Mouse (Mus musculus) A20 (cell line): Measurements from ENCODE around the gene Gna11.

Experiments
- DNase-seq: peaks from one replicate; pipeline ENCODE4 v3.0.0-alpha.2; 2011; ENCODE audit warnings: low read depth, low spot score

Gna11 gene

DNA sequence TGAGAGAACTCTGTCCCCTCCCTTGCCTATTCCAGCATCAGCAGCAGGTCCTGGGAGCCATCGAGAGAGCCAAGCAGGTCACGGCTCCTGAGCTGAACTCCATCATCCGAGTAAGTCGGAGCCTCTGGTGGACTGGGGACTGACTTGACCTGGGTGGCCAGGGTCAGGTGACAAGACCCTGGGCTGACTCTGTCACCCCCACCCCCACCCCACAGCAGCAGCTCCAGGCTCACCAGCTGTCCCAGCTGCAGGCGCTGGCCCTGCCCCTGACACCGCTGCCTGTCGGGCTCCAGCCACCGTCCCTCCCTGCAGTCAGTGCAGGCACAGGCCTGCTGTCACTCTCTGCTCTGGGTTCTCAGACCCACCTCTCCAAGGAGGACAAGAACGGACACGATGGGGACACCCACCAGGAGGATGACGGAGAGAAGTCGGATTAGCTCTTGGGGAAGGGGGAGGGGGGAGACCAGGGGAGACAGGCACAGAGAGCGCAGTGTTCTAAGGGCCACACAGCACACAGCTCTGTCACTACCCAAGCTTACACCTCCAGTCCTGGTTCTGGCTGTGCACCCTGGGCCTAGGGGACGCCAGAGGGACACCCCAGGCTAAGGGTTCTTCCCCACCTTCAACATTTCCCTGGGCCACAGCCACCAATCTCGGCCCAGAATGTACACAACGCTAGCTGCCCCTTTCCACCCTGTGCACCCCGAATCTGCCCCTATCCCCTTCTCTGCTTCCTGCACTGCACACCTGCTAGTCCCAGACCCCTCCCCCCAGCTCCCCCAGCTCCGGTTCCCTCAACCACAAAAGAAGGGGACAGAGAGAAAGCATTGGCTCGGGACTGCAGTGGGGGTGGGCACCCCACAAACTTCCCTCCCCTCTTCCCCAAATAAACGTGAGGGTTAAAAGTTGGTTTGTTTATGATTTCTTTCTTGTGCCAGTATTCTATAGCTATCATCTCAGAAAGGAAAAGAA is 20.6 kb upstream of the Gna11 start:
- no peak for DNase-seq

DNA sequence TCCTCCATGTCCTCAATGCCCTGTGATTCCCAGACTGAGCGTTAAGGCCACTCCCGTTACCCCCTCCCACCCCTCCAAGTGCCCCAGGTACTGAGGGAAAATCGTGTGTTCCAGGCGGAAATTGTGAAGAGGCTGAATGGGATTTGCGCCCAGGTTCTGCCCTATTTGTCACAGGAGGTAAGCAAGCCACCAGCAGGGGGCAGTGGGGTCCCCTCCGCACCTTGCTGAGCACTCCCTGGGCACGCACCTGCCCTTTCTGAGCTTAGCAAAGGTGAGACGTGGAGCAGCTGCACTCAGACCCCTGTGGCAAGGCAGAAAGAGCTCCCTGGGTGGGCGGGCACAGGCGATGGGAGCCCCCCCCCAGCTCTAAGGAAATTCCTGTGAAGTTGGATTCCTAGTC is 19.7 kb upstream of the Gna11 start:
- DNase-seq: peak; percentile 66

DNA sequence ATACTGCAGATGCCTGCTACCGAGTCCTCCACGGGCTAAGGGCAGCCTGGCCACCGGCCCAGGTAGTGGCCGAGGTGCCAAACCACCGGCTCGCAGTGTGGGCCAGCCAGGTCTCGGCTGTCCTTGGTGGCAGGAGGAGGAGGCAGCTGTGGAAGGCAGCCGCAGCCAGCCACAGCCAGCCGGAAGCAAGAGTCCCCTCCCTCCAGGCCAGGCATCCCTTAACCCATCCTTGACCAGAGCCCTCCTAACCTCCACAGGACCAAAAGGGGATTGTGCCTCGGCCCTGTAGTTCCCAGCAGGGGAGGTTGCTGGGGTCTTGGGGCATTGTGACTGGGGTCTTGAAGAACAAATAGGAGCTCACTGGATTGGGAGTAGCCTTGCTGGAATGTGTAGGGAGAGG is 19.2 kb upstream of the Gna11 start:
- no peak for DNase-seq

DNA sequence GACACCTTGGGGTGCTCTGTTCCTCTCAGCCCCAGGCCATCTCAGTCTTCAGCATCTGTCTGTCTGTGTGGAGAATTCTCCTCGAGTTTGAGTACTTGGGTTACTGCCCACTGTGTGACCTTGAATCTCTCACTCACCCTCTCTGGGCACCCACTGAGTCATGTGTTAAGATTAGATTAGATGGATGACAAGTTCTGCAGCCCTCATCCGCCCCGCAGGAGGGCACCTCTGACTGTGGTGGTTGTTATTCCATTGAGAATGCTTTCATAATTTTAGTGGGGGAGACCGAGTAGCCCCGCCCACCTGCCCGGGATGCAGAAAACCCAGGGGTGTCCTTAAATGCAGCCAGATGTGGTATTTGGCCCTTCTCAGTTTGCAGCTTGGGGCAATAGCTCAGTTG is 18.5 kb upstream of the Gna11 start:
- DNase-seq: no peak

DNA sequence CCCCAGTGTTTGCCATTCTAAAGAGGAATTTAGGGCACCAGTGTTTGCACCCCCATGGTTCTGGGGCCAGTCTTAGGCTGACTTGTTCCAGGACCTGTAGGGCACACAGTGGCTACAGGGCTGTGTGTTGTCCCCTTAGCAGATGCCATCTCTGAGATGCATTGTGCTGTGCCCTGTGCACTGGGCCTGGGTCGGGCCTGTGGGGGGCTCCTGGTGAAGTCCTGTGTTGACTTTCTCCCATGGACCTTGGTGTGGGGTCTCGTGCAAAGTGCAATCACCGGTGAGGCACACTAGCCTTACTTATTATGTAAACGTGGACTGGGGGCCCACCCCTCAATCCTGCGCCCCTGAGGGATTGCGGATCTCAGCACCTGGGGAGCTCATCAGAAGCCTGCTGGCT is 17.4 kb upstream of the Gna11 start:
- no peak for DNase-seq

DNA sequence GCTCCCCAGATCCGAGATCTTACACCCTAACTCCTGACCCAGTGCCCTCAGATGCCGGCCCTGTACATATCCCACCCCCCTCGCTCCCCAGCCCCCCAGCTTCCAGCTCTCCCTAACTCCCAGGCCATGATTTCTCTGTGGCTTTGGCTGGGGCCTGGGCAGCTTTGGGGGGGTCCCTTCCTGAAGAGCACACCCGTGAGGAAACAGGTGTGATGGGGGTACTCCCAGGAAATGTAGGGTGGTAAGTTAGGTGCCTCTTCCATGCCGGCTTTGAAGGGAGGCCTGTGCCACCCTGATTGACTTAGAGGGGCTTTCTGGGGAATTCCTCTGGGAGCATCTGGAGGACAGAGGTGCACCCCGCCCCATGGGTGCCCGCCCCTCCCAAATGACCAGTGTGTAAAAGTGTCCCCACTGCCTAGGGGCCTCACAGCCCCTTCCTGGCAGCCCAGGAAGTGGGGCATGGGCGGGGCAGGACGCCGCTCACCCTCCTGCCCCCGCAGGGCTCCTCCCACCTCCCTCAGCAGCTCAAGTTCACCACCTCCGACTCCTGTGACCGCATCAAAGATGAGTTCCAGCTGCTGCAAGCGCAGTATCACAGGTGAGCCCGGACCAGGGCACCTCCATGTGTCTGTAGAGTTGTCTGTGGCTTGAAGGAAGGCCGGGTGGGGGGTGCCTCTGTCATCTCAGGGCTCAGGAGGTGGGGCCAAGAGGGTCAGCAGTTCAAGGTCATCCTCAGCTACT is 15.9 kb upstream of the Gna11 start:
- peak; percentile 90 for DNase-seq

DNA sequence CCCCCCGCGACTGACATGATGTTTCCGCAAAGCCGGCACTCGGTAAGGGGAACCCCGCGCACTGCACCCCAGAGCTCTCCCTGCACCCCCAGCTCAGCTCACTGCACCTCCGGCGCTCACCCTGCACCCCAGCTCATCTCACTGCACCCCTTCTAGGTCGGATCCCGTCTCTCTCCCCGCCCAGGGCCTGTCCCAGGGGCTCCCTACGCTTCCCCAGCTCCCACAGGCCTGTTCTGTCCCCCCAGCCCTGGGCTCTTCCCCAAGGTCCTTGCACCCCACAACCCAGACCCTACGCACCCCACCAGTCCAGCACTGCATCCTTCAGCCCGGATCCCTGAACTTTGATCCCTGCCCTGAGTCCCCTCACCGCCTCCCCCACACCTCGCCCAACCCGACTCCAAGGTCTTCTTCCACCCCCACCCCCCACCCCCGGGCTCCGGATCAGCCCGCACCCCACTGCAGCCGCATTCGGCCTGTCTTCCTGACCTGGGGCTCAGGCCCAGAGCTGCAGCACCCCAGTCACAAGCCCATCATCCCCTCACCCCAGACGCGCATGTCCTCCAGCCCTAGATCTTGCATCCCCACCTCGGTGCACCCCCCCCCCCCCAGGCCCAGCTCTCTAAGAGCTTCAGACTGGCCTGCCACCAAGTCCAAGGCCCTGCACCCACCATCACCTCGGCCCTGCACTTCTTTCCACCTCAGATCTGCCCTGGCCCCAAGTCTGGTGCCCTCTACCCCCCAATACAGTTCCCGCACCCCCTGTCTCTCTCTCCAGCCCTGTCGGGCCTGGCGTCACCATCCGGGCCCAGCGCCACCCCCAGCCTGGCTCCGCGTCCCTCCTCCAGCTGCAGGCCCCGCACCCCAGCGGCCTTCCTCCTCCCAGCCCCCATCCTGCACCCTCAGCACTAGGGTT is 14.9 kb upstream of the Gna11 start:
- DNase-seq: peak; percentile 84

DNA sequence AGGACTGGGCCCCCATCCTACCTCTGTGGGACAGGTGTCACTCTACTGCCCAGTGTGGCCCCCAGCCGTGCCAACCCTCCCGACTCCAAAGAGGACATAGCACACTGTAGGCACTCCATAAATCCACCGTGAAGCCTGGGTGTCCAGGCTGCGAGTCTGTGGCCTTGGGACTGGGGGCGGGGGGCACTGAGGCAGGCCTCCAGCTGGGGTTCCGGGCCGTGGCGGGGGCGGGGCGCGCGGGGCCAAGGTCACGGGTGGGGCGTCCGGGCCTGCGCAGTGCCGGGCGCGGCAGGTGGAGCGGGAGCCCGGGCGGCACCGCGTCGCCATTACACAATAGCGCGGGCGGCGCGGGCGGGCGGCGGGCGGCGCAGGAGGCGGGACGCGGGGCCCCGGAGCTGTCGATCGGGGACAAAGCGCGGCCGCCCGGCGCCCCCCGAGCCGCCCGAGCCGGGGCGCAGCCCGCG is 14.2 kb upstream of the Gna11 start, which contains the start of gene Aes:
Gene Aes, plus strand, starts transcription at position 326 of the 464 bp plus-strand sequence.
- DNase-seq: peak; percentile 61

DNA sequence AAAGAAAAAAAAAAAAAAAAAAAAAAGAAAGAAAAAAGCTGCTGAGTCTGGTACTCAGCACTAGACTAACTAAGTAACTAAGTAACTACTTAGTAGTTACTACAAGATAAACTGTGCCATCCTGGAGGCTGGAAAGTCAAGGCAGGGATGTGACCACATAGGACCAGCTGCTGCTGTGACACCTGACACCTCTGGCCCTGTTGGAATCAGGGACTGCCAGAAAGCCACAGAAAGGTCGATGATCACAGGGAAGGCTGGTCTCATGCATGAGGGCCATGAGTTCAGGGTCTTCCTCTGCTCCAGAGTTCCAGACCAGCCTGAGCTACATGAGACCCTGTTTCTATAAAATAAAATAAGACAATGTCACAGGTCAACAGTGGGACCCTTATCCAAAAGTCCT is 12.5 kb upstream of the Gna11 start:
- no peak for DNase-seq

DNA sequence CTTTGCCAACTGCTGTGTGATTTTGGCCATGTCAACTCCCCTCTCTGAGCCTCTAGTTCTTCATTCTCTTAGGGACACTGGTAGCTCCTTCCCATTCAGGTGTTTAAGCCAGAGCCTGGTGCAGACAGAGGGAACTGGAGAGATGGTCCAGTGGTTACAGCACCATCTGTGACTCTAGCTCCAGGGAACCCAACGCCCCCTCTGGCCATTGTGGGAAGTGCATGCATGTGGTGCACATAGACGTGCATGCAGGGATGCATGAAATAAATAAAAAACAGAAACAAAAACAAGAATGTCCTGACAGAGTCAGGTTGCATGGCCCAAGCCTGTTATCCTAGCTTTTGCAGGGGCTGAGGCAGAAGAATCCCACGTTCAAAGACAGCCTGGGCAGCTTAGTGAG is 11.3 kb upstream of the Gna11 start:
- DNase-seq: peak; percentile 46

DNA sequence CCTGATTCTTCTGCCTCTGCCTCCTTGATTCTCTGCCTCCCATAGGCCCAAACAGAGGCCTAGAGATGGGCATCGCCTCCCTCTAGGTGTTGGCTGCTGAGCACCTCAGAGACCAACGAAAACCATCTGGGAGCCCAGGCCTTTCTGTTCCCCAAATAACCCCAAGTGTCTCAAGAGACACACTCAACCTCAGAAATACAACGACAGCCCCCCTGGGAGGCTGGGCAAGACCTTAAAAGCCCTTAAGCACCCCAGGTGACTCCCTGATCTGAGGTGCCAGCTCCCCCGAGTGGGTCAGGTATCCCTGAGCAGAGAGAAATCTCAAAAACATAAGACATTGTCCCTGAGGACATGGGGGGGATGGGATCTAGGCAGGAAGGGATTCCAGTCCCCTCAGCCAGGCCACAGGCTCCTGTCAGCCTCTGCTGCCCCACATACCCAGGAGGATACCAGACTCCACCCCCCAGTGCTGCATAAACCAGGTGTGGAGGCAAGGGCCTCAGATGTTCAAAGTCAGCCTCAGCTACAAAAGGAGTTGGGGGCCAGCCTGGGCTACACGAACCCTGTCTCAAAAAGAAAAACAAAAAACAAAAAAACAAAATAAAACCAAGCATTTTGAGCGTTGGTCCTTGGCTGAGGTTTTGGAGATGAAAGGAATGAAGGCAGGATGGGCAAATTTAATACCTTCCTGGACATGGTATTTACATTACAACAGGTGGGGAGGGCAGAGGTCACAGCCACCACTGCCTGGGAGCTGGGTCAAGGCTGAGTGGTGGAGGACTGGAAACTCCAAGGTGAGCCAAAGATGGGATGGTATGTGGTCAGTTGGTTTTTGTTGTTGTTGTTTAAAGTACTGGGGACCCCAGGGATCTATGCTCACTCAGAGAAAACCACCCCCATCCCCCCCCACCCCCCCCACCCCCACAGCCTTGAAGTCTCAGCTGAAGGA is 9.1 kb upstream of the Gna11 start:
- peak; percentile 71 for DNase-seq

DNA sequence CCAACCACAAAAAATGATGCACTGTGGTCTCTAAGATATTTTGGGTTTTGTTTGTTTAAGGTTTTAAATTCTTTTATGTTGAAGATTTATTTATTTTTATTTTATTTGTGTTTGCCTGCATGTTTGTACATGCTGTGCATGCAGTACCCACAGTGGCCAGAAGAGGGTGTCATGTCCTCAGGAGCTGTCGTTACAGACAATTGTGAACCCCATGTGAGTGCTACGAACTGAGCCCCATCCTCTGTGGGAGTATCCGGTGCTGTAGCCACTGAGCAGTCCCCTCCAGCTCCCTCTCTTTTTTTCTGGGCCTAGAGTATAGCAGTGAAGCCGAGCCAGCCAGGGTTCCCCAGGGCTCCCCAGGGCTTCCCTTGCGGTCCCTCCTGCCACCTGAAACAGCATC is 8.2 kb upstream of the Gna11 start:
- peak; percentile 74 for DNase-seq

DNA sequence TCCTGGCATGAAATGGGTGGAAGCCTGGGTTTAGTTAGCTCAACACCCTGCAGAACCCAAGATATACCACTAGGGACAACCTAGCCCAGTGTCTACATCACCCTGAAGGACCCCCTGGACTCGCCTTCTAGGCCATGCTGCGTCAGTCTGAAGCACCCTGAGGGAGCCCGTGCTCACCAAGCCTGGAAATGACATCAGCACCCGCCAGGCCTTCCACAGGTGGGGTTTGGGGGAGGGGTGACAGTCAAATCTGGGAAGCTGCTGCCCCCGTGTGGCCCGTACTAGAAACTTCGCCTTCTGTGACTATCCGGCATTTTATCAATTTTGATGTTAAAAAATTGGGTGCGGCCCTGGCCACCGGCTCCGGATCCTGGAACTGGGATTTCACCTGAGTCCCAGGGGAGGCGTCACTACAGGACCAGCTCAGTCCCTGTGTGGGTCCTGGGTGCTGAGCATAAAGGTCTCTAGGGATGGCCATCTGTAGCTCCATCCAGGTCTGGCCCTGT is 6.7 kb upstream of the Gna11 start:
- DNase-seq: peak; percentile 94

DNA sequence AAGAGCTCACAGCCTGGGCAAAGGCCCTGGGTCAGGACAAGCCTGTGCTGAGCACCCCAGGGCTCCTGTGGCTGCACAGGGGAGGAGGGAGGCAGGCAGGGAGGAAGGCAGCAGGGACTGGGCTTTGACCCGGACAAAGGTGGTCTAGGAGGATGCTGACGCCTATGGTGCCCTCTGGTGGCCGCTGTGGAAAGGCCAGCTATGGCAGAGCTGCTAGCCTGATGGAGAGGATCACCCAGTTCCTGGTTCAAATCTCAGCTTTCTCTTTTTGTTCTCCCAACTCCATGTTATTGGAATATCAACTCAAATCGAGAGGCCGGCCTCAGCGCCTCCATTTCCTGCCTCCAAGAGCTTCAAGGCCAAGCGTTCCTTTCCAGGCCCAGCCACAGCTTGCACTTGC is 5.3 kb upstream of the Gna11 start:
- peak; percentile 87 for DNase-seq

DNA sequence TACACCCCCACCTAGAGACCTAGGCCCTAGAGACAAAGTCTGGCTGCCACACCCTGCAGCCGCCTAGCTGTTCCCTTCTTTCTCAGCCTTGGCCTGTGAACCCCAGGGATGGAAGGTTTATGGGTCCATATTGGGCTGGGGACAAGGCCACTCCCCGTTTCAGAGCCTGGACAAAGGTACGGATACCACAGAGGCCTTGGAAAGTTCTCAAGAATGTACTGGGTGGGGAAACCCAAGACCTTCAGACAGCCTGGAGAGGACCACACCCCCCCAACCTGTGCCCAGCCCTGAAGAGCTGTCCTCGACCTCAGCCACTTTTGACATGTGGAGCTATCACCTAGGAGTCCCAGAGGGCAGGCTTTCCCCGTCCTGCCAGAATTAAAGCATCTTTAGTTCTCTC is 4.0 kb upstream of the Gna11 start:
- no peak for DNase-seq

DNA sequence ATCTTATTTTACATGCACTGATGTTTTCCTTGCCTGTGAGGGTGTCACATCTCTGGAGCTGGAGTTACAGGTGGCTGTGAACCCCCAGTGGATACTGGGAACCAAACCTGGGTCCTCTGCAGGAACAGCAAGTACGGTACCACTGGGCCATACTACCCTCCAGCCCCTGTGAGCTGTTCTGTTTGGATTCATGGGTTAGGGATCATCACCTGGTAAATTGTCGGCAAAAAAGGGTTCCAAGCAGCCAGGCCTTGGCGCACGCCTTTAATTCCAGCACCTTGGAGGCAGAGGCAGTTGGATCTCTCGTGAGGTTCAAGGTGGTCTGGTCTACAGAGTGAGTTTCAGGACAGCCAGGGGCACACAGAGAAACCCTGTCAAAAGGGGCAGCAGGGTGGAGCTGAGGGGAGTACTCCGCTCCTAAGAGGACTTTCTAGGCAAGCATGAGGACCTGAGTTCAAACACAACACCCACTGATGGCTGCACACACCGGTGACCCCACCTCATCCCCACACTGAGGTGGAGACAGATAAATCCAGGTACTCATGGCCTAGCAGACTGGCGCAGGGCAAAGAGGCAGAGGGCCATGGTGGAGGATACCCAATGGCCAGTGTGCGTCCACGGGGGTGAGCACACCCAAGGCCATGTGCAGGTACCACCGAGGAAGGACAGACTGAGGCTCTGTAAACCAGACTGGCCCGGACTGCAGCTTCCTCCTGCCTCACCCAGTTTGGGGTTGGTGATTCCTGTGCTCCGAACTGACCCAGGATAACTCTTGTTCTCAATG is 2.0 kb upstream of the Gna11 start:
- no peak for DNase-seq

DNA sequence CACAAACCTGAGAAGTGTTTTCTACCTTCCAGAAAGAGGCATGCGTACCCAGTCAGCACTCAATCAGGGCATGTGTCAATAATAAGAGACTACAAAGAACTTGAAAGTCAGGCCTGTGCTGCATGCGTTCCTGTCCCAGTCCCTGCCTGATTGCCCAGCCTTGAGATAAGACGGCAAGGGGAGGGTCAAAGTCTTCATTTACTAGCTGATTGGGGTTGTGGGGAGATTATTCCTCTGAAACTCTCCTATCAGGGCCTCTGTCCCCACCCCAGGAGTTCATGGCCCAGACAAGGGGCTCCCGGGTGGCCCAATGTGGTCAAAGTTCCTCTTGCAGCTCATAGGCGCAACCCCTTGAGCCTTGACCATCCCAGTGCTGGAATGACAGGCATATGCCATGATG is 1.3 kb upstream of the Gna11 start:
- DNase-seq: no peak

DNA sequence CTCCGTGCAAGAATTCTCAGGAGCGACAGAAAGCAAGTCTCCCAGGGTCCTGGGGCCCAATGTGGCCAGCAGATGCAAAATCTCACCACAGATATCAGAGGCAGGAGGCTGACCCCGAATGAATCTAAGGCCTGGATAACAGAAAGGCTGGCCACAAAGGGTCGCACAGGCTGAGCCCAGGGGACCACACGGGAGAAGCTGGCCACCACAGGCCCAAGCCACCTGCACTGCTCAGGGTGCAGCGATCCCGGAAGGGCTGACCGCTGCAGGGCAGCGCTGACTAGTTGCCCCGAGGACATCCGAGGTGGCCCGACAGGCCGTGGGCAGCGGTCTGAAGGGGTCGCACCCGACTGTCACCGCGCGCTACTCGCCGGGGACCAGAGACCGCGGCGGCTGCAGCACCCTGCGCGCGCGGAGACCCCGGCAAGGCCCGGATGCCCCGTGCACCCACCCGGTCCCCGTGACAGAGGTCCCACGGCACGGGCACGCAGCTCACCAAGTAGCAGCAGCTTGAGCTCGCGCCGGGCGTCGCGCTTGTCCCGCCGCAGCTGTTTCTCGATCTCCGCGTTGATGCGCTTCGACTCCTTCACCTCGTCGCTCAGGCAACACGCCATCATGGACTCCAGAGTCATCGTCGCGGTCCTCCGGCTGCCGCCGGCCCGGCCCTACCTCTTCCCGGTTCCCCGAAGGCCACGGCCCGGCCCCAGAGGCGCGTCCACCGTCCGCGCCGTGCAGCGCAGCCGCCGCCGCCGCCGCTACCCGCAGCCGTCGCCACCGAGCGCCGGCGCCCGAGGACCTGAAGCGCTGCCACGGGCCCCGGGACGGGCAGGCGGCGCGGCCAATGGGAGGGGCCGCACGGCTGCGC is 462 bp downstream of the Gna11 start:
- no peak for DNase-seq
